Mouse (Mus musculus) urinary bladder, adult 2 months (tissue): ENCODE data around the gene Miip. TPM values are rescaled to one million over a fixed set of nuclear protein-coding genes. Genes with fewer than 3 reads are reported as not detected.
"Not testable (repeated sequence)": the region's sequence is repeated elsewhere in the genome, so short reads cannot be mapped to it uniquely, and the experiment has no call there.

Experiments used
- DNase-seq: peaks from one replicate; pipeline ENCODE4 v3.0.0; 2022; ENCODE audit warnings: low spot score
- polyA plus RNA-seq: library from polyadenylated mRNA; depleted of rRNA; stranded (reverse); fragments of >200 nt; gene quantifications from 2 replicates; pipeline ENCODE4 v1.2.3, GENCODE M21; 2012

Gene Miip
- polyA plus RNA-seq, 1 experiment = 57.4 TPM

GRCm38 (mm10) chr4:147875852-147876575 is 7.4 kb upstream of the Miip start:
- DNase-seq = no peak

DNA sequence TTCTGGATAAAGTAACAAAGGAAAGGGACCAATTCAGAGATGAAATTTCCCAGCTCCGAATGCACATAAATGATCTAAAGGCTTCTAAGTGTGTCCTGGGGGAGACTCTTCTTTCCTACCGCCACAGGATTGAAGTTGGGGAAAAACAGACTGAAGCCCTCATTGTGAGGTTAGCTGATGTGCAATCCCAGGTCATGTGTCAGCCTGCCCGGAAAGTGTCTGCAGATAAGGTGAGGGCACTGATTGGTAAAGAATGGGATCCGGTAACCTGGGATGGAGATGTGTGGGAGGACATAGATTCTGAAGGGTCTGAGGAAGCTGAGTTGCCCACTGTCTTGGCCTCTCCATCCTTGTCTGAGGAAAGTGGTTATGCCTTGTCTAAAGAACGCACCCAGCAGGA is 622 bp upstream of the Miip start:
- no peak for DNase-seq

GRCm38 (mm10) chr4:147867563-147868449 is 810 bp downstream of the Miip start:
- no peak for DNase-seq

DNA sequence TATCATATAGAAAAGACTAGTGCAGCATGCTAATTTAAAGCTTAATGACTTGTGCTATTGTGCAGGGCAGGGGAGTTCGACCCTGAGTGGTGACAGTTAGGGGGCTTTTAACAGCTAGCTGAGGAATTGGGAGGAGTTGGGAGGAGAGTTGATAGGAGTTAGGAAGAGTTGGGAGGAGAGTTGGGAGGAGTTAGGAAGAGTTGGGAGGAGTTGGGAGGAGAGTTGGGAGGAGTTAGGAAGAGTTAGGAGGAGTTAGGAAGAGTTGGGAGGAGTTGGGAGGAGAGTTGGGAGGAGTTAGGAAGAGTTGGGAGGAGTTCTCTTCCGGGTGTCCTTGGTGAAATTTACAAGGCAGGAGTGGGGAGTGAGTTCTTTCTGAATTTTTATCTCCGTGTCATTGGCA is 1.8 kb downstream of the Miip start:
- DNase-seq = not testable (repeated sequence)

- DNase-seq = no peak
Measured at GRCm38 (mm10) chr4:147866056-147866455, 2.6 kb downstream of the Miip start.

- no peak for DNase-seq
Measured at GRCm38 (mm10) chr4:147865651-147866050, 3.0 kb downstream of the Miip start.

GRCm38 (mm10) chr4:147862051-147862450 is 6.6 kb downstream of the Miip start:
- DNase-seq = no peak

DNA sequence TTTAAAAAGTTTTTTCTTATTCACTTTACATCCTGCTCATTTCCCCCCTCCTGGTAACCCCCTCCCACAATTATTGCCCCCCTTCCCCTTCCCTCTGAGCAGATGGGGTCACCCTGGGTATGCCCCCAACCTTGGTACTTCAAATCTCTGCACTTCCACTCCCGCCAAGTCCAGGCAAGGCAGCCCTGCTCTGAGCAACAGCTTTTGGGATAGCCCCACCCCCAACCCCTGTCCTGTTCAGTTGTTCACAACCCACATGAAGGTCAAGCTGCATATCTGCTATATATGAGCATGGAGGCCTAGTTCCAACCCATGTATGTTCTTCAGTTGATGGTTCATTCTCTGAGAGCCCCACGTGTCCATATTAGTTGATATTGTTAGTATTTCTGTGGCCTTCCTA is 17.8 kb downstream of the Miip start:
- DNase-seq = no peak

GRCm38 (mm10) chr4:147848584-147848991 is 20.0 kb downstream of the Miip start:
- DNase-seq = no peak

DNA sequence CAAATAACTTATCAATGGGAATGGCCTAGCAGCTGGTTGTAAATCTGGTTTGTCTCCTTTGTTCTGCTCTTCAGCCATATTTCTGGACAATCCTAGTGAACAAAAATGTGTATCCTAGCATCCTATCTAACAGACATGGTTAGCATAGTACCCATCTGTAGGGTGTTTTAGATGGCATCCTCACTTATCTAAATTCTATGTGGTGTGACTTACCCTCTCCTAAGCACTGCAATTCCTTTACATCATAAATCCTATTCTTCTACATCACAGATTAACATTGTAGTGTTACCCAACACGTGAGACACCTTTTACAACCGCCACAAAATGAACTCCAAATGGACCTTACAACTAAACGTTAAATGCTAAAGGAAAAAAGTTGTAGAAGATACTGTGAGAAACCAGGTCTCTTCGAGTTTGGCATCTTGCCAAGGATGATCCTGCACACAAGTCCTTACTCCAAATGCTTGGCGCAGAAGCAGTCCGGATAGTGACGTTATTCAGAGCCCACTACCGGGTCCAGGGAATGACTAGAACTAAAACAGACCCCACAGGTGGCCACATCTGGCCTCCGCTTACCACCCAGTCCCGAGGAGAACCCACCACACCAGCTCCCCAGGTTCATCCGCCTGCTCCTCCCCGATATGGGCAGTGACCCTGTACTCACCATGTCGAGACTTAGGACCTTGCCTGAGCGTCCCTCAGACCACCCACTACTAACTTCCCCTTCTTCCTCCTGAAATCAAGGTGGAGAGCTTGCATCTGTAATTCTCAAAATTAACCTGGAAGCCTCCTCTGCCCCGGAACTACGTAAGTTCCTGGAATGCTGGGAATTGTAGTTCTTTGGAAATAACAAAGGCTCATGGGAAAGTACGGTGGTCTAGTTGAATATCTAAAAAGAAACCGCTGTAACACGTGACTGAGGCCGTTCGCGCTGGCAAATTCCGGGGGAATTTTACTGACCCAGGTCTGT is 20.7 kb downstream of the Miip start, which contains the start of gene Zfp933:
Gene Zfp933 (minus strand): TSS at position 753 of the 970 bp plus-strand sequence.
- no peak for DNase-seq

- no peak for DNase-seq
Measured at GRCm38 (mm10) chr4:147842871-147843270, 25.7 kb downstream of the Miip start.

- DNase-seq = peak; percentile 37
Measured at GRCm38 (mm10) chr4:147839282-147839681, 29.3 kb downstream of the Miip start.

- DNase-seq = no peak
Measured at GRCm38 (mm10) chr4:147824389-147824788, 44.2 kb downstream of the Miip start.

GRCm38 (mm10) chr4:147821414-147821813 is 47.2 kb downstream of the Miip start:
- not testable (repeated sequence) for DNase-seq

- not testable (repeated sequence) for DNase-seq
Measured at GRCm38 (mm10) chr4:147819659-147820058, 49.0 kb downstream of the Miip start.

- DNase-seq = no peak
Measured at GRCm38 (mm10) chr4:147814592-147815167, 53.9 kb downstream of the Miip start.

- DNase-seq = no peak
Measured at GRCm38 (mm10) chr4:147813249-147813765, 55.3 kb downstream of the Miip start.
